Mouse (Mus musculus): ENCODE data around the gene Nucb2.
A peak's percentile ranks its signal among the peaks of the same experiment; 100 is the strongest.

Nucb2 gene

GRCm38 (mm10) chr7:116503879-116504817 is at the start of gene Nucb2:
Gene Nucb2 (plus strand): TSS chr7:116504369.
- peak; percentile 96 for DNase-seq

- no peak for DNase-seq
These were observed 47.2 kb upstream of the Nucb2 start for GRCm38 (mm10) chr7:116456964-116457363.

GRCm38 (mm10) chr7:116457391-116457790 is 46.8 kb upstream of the Nucb2 start:
- no peak for DNase-seq

GRCm38 (mm10) chr7:116458985-116459441 is 45.2 kb upstream of the Nucb2 start:
- peak in 1 of 2 experiments; percentile 2 for DNase-seq

GRCm38 (mm10) chr7:116462114-116462513 is 42.1 kb upstream of the Nucb2 start:
- no peak for DNase-seq

GRCm38 (mm10) chr7:116475836-116476235 is 28.3 kb upstream of the Nucb2 start:
- DNase-seq, result no peak

GRCm38 (mm10) chr7:116476264-116476663 is 27.9 kb upstream of the Nucb2 start:
- no peak for DNase-seq

- DNase-seq, result no peak
These were observed 21.1 kb upstream of the Nucb2 start for GRCm38 (mm10) chr7:116483106-116483505.

GRCm38 (mm10) chr7:116483782-116484181 is 20.4 kb upstream of the Nucb2 start:
- DNase-seq, result no peak

- DNase-seq, result no peak
These were observed 20.0 kb upstream of the Nucb2 start for GRCm38 (mm10) chr7:116484213-116484612.

- DNase-seq, result no peak
These were observed 19.0 kb upstream of the Nucb2 start for GRCm38 (mm10) chr7:116485062-116485601.

- DNase-seq, result no peak
These were observed 13.1 kb upstream of the Nucb2 start for GRCm38 (mm10) chr7:116491113-116491512.

GRCm38 (mm10) chr7:116493267-116494003 is 10.7 kb upstream of the Nucb2 start:
- DNase-seq, result no peak

GRCm38 (mm10) chr7:116494618-116495017 is 9.6 kb upstream of the Nucb2 start:
- no peak for DNase-seq

- DNase-seq, result no peak
These were observed 7.4 kb upstream of the Nucb2 start for GRCm38 (mm10) chr7:116496760-116497159.

- DNase-seq, result peak; percentile 2 to 13
These were observed 625 bp downstream of the Nucb2 start for GRCm38 (mm10) chr7:116504818-116505170.

GRCm38 (mm10) chr7:116514030-116514429 is 9.9 kb downstream of the Nucb2 start:
- DNase-seq, result peak; percentile 11 to 13

GRCm38 (mm10) chr7:116514546-116514945 is 10.4 kb downstream of the Nucb2 start:
- no peak for DNase-seq

- no peak for DNase-seq
These were observed 10.9 kb downstream of the Nucb2 start for GRCm38 (mm10) chr7:116515059-116515458.

GRCm38 (mm10) chr7:116515514-116516135 is 11.5 kb downstream of the Nucb2 start:
- no peak for DNase-seq

- DNase-seq, result no peak
These were observed 13.1 kb downstream of the Nucb2 start for GRCm38 (mm10) chr7:116517240-116517639.

- no peak for DNase-seq
These were observed 14.0 kb downstream of the Nucb2 start for GRCm38 (mm10) chr7:116518155-116518554.

- peak in 1 of 2 experiments; percentile 12 for DNase-seq
These were observed 15.6 kb downstream of the Nucb2 start for GRCm38 (mm10) chr7:116519805-116520204.

Measured in thymus, postnatal 36 days (tissue).